Mouse (Mus musculus) lung, embryonic 16.5 days (tissue): Measurements from ENCODE around the gene Cfap73. TPM values are rescaled to one million over a fixed set of nuclear protein-coding genes. Genes with fewer than 3 reads are reported as not detected.

Experiments used
- polyA plus RNA-seq: library from polyadenylated mRNA; unstranded; fragments of >200 nt; fragmentation: Nextera tagmentation; extraction: Ambion mirVana; gene quantifications from 2 replicates; pipeline ENCODE4 v1.2.1, GENCODE M21; 2015

Cfap73 gene
- polyA plus RNA-seq, 1 experiment from 2014 or later: 0.94 TPM

Other genes starting within 250 kb of the Cfap73 start
- gene Lhx5, start 202.5 kb downstream of the Cfap73 start, polyA plus RNA-seq: not detected in 2 replicates
- 7.7 and 8.1 TPM in 2 replicates for gene Sdsl, start 161.4 kb downstream of the Cfap73 start, polyA plus RNA-seq
- 0.26 TPM in 1 of 2 replicates, not detected in the other for gene Sds, start 157.7 kb downstream of the Cfap73 start, polyA plus RNA-seq
- 48.8 and 50.5 TPM in 2 replicates for gene Plbd2, start 130.6 kb downstream of the Cfap73 start, polyA plus RNA-seq
- gene Slc8b1, start 123.1 kb downstream of the Cfap73 start, polyA plus RNA-seq: 8.5 and 8.6 TPM in 2 replicates
- gene Tpcn1, start 45.6 kb downstream of the Cfap73 start, polyA plus RNA-seq: 17.8 and 18.0 TPM in 2 replicates
- gene Iqcd, start 45.2 kb downstream of the Cfap73 start, polyA plus RNA-seq: 1.2 and 1.9 TPM in 2 replicates
- gene Rita1, start 21.6 kb downstream of the Cfap73 start, polyA plus RNA-seq: 13.8 and 14.0 TPM in 2 replicates
- gene Ddx54, start 21.5 kb downstream of the Cfap73 start, polyA plus RNA-seq: 36.8 and 37.8 TPM in 2 replicates
- gene Rasal1, start 14.6 kb upstream of the Cfap73 start, polyA plus RNA-seq: 0.18 and 0.44 TPM in 2 replicates
- gene Dtx1, start 77.7 kb upstream of the Cfap73 start, polyA plus RNA-seq: 2.4 and 3.2 TPM in 2 replicates
- 0.23 and 0.29 TPM in 2 replicates for gene Oas2, start 115.6 kb upstream of the Cfap73 start, polyA plus RNA-seq
- gene Oas3, start 143.4 kb upstream of the Cfap73 start, polyA plus RNA-seq: 0.10 and 0.11 TPM in 2 replicates
- not detected in 2 replicates for gene Oas1e, start 161.3 kb upstream of the Cfap73 start, polyA plus RNA-seq
- gene Oas1c, start 178.3 kb upstream of the Cfap73 start, polyA plus RNA-seq: 0.69 and 1.1 TPM in 2 replicates
- gene Oas1f, start 213.1 kb upstream of the Cfap73 start, polyA plus RNA-seq: not detected in 2 replicates
- gene Oas1h, start 227.2 kb upstream of the Cfap73 start, polyA plus RNA-seq: not detected in 2 replicates